Mouse (Mus musculus) megakaryocyte, embryonic 14.5 days (primary cell): ENCODE measurements around the gene Srek1ip1.

Experiments
- FLI1 ChIP-seq: IDR thresholded peaks from 2 replicates; pipeline ENCODE4 v1.6.1; 2012; ENCODE audit warnings: low read length, inconsistent platforms, mixed read lengths
- GATA1 ChIP-seq: IDR thresholded peaks from 3 replicates; pipeline ENCODE4 v1.6.1; 2012; ENCODE audit warnings: mixed read lengths, low read length, inconsistent platforms, borderline replicate concordance

DNA sequence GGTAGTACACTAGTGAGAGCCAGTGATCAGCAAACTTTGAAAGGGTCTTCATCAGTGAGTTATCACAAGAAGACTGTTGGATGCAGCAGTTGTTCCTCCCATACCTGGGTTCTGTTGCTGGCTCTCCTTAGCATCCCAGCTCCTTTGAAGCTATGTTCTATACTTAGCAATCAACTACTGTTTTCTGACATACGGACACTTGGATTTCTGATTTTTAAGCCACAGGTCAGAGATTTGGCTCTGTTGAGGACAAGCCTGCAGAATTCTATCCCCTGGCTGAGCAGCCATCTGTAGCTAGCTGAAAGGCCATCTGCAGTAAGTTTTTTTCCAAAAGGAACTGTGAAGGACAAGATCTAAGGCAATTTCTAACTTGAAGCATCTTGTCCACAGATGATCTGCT is 32.9 kb upstream of the Srek1ip1 start:
- TF ChIP-seq GATA1 (no peak), FLI1 (no peak)
